In genomic region chr14:54233559-54234143, GRCm38 (mm10) we compare ENCODE assay signal across 9 mouse cellular contexts. TPM values are rescaled to one million over a fixed set of nuclear protein-coding genes. Genes with fewer than 3 reads are reported as not detected.
DNase-seq lines count a peak whose midpoint lies in the region; ATAC-seq and TF ChIP-seq lines count a peak whose summit lies in the region.
"Had no signal": no experiment of that assay in that cellular context is flagged by ENCODE, and none has a peak within 500 bp of the region (broad histone marks: within the 10 kb centered on the region; RNA-seq: fewer than 3 reads in every experiment).

No protein-coding gene starts in this region.

- 46% methylated on average over 16 of the region's 16 CpGs for WGBS in heart, adult 2 months
- WGBS in midbrain, embryonic 13.5 days: 82% methylated on average over 16 of the region's 16 CpGs
- 72% methylated on average over 16 of the region's 16 CpGs for WGBS in midbrain, embryonic 15.5 days
- 22% methylated on average over 16 of the region's 16 CpGs for WGBS in small intestine, adult 2 months

- H3K4me2 ChIP-seq in midbrain, embryonic 13.5 days (replicated peaks): no peak overlapping the region
- H3K4me2 ChIP-seq in midbrain, embryonic 15.5 days: no peak overlapping the region

- TF ChIP-seq EP300 in heart, adult 2 months (IDR thresholded peaks at IDR 0.05; ENCODE audit: insufficient read depth, low read depth, low read length): no peak; the same call in 1 of the 2 replicates

- ATAC-seq in midbrain, embryonic 13.5 days: no peak
- no peak for ATAC-seq in midbrain, embryonic 15.5 days (replicated peaks)

- no peak overlapping the region for H3K9ac ChIP-seq in heart, adult 2 months (ENCODE audit: low read depth, low read length)
- 0 out of 2 replicates have a peak overlapping the region, but pooled peaks have one; percentile 10 for H3K9ac ChIP-seq in midbrain, embryonic 13.5 days (replicated peaks)
- no peak overlapping the region; the same call in 1 of the 2 replicates for H3K9ac ChIP-seq in midbrain, embryonic 15.5 days

- H3K79me2 ChIP-seq in heart, adult 2 months (replicated peaks; ENCODE audit: control insufficient read depth, insufficient read depth, low read length): no peaks in the 10 kb centered on the region

- H3K36me3 ChIP-seq in heart, adult 2 months (ENCODE audit: control insufficient read depth, insufficient read depth, low read length): no peaks in the 10 kb centered on the region
- peaks cover 14% of the 10 kb centered on the region for H3K36me3 ChIP-seq in midbrain, embryonic 13.5 days
- no peaks in the 10 kb centered on the region for H3K36me3 ChIP-seq in midbrain, embryonic 15.5 days (replicated peaks)
- H3K36me3 ChIP-seq in small intestine, adult 2 months (ENCODE audit: control insufficient read depth, insufficient read depth, low read length): peaks cover 8% of the 10 kb centered on the region

- DNase-seq in heart, adult 2 months: peak in 1 of 2 experiments; percentile 32
- DNase-seq in heart, adult 11 months: no peak
- DNase-seq in heart, postnatal 4 days: peak; percentile 43
- DNase-seq in right cerebral cortex, postnatal 25 days: no peak
- no peak for DNase-seq in adrenal gland, adult 2 months

- peaks cover 5% of the 10 kb centered on the region for H3K4me1 ChIP-seq in heart, adult 2 months (ENCODE audit: control insufficient read depth, insufficient read depth, low read length)
- peaks cover 35% of the 10 kb centered on the region for H3K4me1 ChIP-seq in midbrain, embryonic 13.5 days (replicated peaks)
- peaks cover 26% of the 10 kb centered on the region for H3K4me1 ChIP-seq in midbrain, embryonic 15.5 days
- H3K4me1 ChIP-seq in small intestine, adult 2 months (ENCODE audit: control insufficient read depth, insufficient read depth, insufficient read length, low read length): peaks cover 41% of the 10 kb centered on the region

- no peak for TF ChIP-seq POLR2A in heart, adult 2 months (IDR thresholded peaks at IDR 0.05; ENCODE audit: insufficient read depth, low read depth, low read length)
- TF ChIP-seq POLR2A in small intestine, adult 2 months (IDR thresholded peaks at IDR 0.05; ENCODE audit: low read depth, low read length): no peak

- no peak for TF ChIP-seq CTCF in heart, adult 2 months (IDR thresholded peaks at IDR 0.05)
- no peak for TF ChIP-seq CTCF in small intestine, adult 2 months (IDR thresholded peaks at IDR 0.05; ENCODE audit: extremely low read depth, insufficient read length, insufficient replicate concordance, low read depth, low read length)

- H3K9me3 ChIP-seq in midbrain, embryonic 13.5 days: no peaks in the 10 kb centered on the region
- H3K9me3 ChIP-seq in midbrain, embryonic 15.5 days: no peaks in the 10 kb centered on the region

- intact Hi-C loops in heart, adult 2 months (cut with DNase I): no loop called here

- no peaks in the 10 kb centered on the region for H3K27me3 ChIP-seq in heart, adult 2 months (ENCODE audit: control insufficient read depth, insufficient read depth, low read length)
- H3K27me3 ChIP-seq in midbrain, embryonic 13.5 days: no peaks in the 10 kb centered on the region
- no peaks in the 10 kb centered on the region for H3K27me3 ChIP-seq in midbrain, embryonic 15.5 days (replicated peaks)
- H3K27me3 ChIP-seq in small intestine, adult 2 months (ENCODE audit: control insufficient read depth, insufficient read depth, low read length): no peaks in the 10 kb centered on the region

- H3K4me3 ChIP-seq in heart, adult 2 months: peak overlapping the region; percentile 21; the same call in 1 of the 2 replicates
- no peak overlapping the region for H3K4me3 ChIP-seq in midbrain, embryonic 13.5 days (replicated peaks)
- no peak overlapping the region for H3K4me3 ChIP-seq in midbrain, embryonic 15.5 days
- peak overlapping the region; percentile 13; the same call in 1 of the 2 replicates for H3K4me3 ChIP-seq in small intestine, adult 2 months (ENCODE audit: low read depth, low read length)

- peak overlapping the region; percentile 47 for H3K27ac ChIP-seq in heart, adult 2 months
- H3K27ac ChIP-seq in midbrain, embryonic 13.5 days: peak overlapping the region; percentile 62; the same call in 1 of the 2 replicates
- no peak overlapping the region; the same call in 1 of the 2 replicates for H3K27ac ChIP-seq in midbrain, embryonic 15.5 days
- peak overlapping the region; percentile 96 for H3K27ac ChIP-seq in small intestine, adult 2 months (ENCODE audit: insufficient read depth, low read depth, low read length)

RNA-seq across cellular contexts. Expression of gene Dad1, which starts 20.3 kb away (rescaled TPM):
- 100 to 1,000 TPM in 1 of 2 experiments, 10 to 100 TPM in 1; 99.0 to 115 TPM for total RNA-seq in heart, adult 2 months (2021)
- polyA plus RNA-seq in heart, adult 2 months (2012; rRNA removed): 393 and 411 TPM in 2 replicates
- polyA plus RNA-seq in midbrain, embryonic 13.5 days (2015; fragmentation: Nextera tagmentation; extraction: Ambion mirVana): 289 and 300 TPM in 2 replicates
- polyA plus RNA-seq in midbrain, embryonic 15.5 days (2015; fragmentation: Nextera tagmentation; extraction: Ambion mirVana): 329 and 335 TPM in 2 replicates
- total RNA-seq in heart, postnatal 4 days (2021): 100 to 1,000 TPM; 132 to 145 TPM
- polyA plus RNA-seq in small intestine, adult 2 months (2012; rRNA removed): 561 and 627 TPM in 2 replicates
- 100 to 1,000 TPM; 385 to 398 TPM for total RNA-seq in adrenal gland, adult 2 months (2021)
- 1,369 and 1,819 TPM in 2 replicates for polyA plus RNA-seq in adrenal gland, adult 2 months (2012; rRNA removed)

RNA-seq across cellular contexts. Expression of gene Abhd4, which starts 20.3 kb away (rescaled TPM):
- total RNA-seq in heart, adult 2 months (2021): 10 to 100 TPM; 39.2 to 41.8 TPM
- 50.2 and 56.8 TPM in 2 replicates for polyA plus RNA-seq in heart, adult 2 months (2012; rRNA removed)
- polyA plus RNA-seq in midbrain, embryonic 13.5 days (2015; fragmentation: Nextera tagmentation; extraction: Ambion mirVana): 38.2 and 43.7 TPM in 2 replicates
- polyA plus RNA-seq in midbrain, embryonic 15.5 days (2015; fragmentation: Nextera tagmentation; extraction: Ambion mirVana): 45.9 and 53.2 TPM in 2 replicates
- 10 to 100 TPM; 65.0 to 65.1 TPM for total RNA-seq in heart, postnatal 4 days (2021)
- 35.2 and 53.6 TPM in 2 replicates for polyA plus RNA-seq in small intestine, adult 2 months (2012; rRNA removed)
- total RNA-seq in adrenal gland, adult 2 months (2021): 100 to 1,000 TPM; 490 to 694 TPM
- 397 and 541 TPM in 2 replicates for polyA plus RNA-seq in adrenal gland, adult 2 months (2012; rRNA removed)

RNA-seq across cellular contexts. Expression of gene Olfr49, which starts 51.1 kb away (rescaled TPM):
- not detected for total RNA-seq in heart, adult 2 months (2021)
- polyA plus RNA-seq in heart, adult 2 months (2012; rRNA removed): not detected in 2 replicates
- polyA plus RNA-seq in midbrain, embryonic 13.5 days (2015; fragmentation: Nextera tagmentation; extraction: Ambion mirVana): not detected in 2 replicates
- polyA plus RNA-seq in midbrain, embryonic 15.5 days (2015; fragmentation: Nextera tagmentation; extraction: Ambion mirVana): not detected in 2 replicates
- total RNA-seq in heart, postnatal 4 days (2021): not detected
- not detected in 2 replicates for polyA plus RNA-seq in small intestine, adult 2 months (2012; rRNA removed)
- not detected for total RNA-seq in adrenal gland, adult 2 months (2021)
- 0.01 TPM in 1 of 2 replicates, not detected in the other for polyA plus RNA-seq in adrenal gland, adult 2 months (2012; rRNA removed)
- total RNA-seq: liver, adult 2 months had no signal
- polyA plus RNA-seq: liver, adult 2 months had no signal

Comparison
In these comparisons a context has a peak if more than half of its experiments do, and no peak if none do; other contexts are left out.
1. H3K4me3 ChIP-seq: peak in heart, adult 2 months (single experiment) and small intestine, adult 2 months (single experiment); none in midbrain, embryonic 13.5 days (single experiment) and midbrain, embryonic 15.5 days (single experiment).